Mouse (Mus musculus) hindbrain, embryonic 12.5 days (tissue): ENCODE data around the gene Apbb2. TPM values are rescaled to one million over a fixed set of nuclear protein-coding genes. Genes with fewer than 3 reads are reported as not detected.

Experiments
- polyA plus RNA-seq: library from polyadenylated mRNA; unstranded; fragments of >200 nt; fragmentation: Nextera tagmentation; extraction: Ambion mirVana; gene quantifications from 2 replicates; pipeline ENCODE4 v1.2.1, GENCODE M21; 2016

Apbb2 gene
- polyA plus RNA-seq, 1 experiment from 2014 or later = 82.4 TPM

Other genes starting within 250 kb of the Apbb2 start
- 592 and 600 TPM in 2 replicates for gene Uchl1, start 57.3 kb upstream of the Apbb2 start, polyA plus RNA-seq
- 64.0 and 64.9 TPM in 2 replicates for gene Limch1, start 127.0 kb upstream of the Apbb2 start, polyA plus RNA-seq